Mouse (Mus musculus): ENCODE measurements around the gene Slc17a8.

DNA sequence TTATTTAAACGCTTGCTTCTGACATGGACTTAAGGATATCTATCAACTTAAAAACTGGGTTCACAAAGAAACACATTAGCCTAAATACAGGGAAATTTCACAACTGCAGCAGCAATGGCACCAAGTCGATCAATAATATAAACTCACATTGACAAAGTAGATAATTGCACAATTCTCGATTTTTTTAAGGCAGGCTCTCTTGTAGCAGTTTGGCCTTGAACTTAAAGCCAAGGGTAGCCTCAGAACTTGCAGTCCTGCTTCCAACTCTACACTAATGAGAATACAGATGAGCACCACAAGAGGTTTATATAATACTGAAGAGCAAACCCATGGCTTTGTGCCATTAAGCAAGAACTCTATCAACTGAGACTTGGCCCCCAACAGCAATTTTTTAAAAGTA is 15.9 kb upstream of the Slc17a8 start:
- TF ChIP-seq CTCF (IDR thresholded peaks at IDR 0.05; ENCODE audit: control insufficient read depth, insufficient read depth, insufficient read length) (no peak), MYOG (IDR thresholded peaks at IDR 0.05; ENCODE audit: control insufficient read depth, extremely low read depth, insufficient read length) (no peak), CEBPB (IDR thresholded peaks at IDR 0.05; ENCODE audit: low read depth) (no peak)
